Mouse (Mus musculus) intestine, postnatal 0 days (tissue): ENCODE measurements around the gene Olfr907. TPM values are rescaled to one million over a fixed set of nuclear protein-coding genes. Genes with fewer than 3 reads are reported as not detected.

Experiments used
- ATAC-seq: fragments of 200-750 bp; cut with Nextera tagmentation; 2 replicates; pipeline ENCODE4 v1.8.0; 2017; ENCODE audit warnings: mild to moderate bottlenecking, moderate TSS enrichment, moderate library complexity
- H3K27ac ChIP-seq: fragments of 300-500 bp; sonication (generic); 2 replicates; pipeline ENCODE4 v1.5.1; 2014; ENCODE audit warnings: mild to moderate bottlenecking, low read depth, low read length, moderate library complexity
- H3K27me3 ChIP-seq: fragments of 300-500 bp; sonication (generic); replicated peaks from 2 replicates; pipeline ENCODE4 v1.6.1; 2014; ENCODE audit warnings: low read length, mixed read lengths; ENCODE audit not compliant: control insufficient read depth, insufficient read depth
- H3K36me3 ChIP-seq: fragments of 300-500 bp; sonication (generic); 2 replicates; pipeline ENCODE4 v1.6.1; 2014; ENCODE audit warnings: mild to moderate bottlenecking, moderate library complexity; ENCODE audit not compliant: control insufficient read depth, insufficient read depth
- H3K4me1 ChIP-seq: fragments of 300-500 bp; sonication (generic); replicated peaks from 2 replicates; pipeline ENCODE4 v1.6.1; 2014; ENCODE audit warnings: antibody characterized with exemption, low read length, mixed read lengths; ENCODE audit not compliant: control insufficient read depth, insufficient read depth
- H3K4me2 ChIP-seq: fragments of 300-500 bp; sonication (generic); replicated peaks from 2 replicates; pipeline ENCODE4 v1.6.1; 2014; ENCODE audit warnings: low read depth, mild to moderate bottlenecking, moderate library complexity
- H3K4me3 ChIP-seq: fragments of 300-500 bp; sonication (generic); 2 replicates; pipeline ENCODE4 v1.5.1; 2014; ENCODE audit warnings: low read depth, low read length
- H3K9ac ChIP-seq: fragments of 300-500 bp; sonication (generic); 2 replicates; pipeline ENCODE4 v1.6.1; 2014; ENCODE audit warnings: mild to moderate bottlenecking, low read depth, low read length
- H3K9me3 ChIP-seq: fragments of 300-500 bp; sonication (generic); 2 replicates; pipeline ENCODE4 v1.6.1; 2016; ENCODE audit warnings: mixed run types; ENCODE audit not compliant: control insufficient read depth
- CTCF ChIP-seq: sonication (generic); IDR thresholded peaks from 2 replicates; pipeline ENCODE4 v1.5.1; 2016; ENCODE audit warnings: low read depth, mild to moderate bottlenecking, control low read depth, antibody characterized with exemption, moderate library complexity
- WGBS: fragments of 180-500 bp; shearing (Covaris S2); extraction: QIAGEN DNeasy Blood & Tissue Kit; methylation state at CpG from one replicate; pipeline ENCODE4 v1.1.7; 2014; 5-methylcytosine and 5-hydroxymethylcytosine counted together
- polyA plus RNA-seq: library from polyadenylated mRNA; unstranded; fragments of >200 nt; fragmentation: Nextera tagmentation; extraction: Ambion mirVana; gene quantifications from 2 replicates; pipeline ENCODE4 v1.2.1, GENCODE M21; 2015

The Olfr907 gene
- polyA plus RNA-seq, 1 experiment from 2014 or later = not detected

DNA sequence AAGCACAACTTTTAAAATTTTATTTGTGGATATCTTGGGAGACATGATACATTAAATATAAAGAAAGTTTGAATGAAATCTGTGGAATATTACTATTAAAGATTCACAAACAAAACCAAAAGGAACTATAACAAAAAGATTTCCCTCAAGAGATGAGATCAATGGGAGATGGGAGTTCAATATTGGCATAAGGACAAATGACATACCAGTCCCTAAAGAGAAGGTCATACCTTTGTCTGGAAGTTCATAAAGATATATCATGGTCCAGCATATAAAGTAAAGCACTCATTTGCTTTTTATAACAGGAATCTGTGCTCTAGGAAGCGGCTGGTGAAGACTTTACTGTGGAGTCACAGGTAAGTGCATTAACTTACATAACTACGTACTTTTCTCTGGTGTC, 41.9 kb downstream of the Olfr907 start, which contains the start of gene Olfr910:
Gene Olfr910, plus strand, starts transcription at position 301 of the 400 bp plus-strand sequence.
- no peak for ATAC-seq

More for the DNA sequence above, 41.9 kb downstream of the Olfr907 start, which contains the start of gene Olfr910:
- Histone ChIP-seq H3K27me3 (no peaks in the 10 kb centered on the region), H3K4me1 (no peaks in the 10 kb centered on the region), H3K9ac (no peak within 1 kb of the TSS), H3K36me3 (no peaks in the 10 kb centered on the region), H3K9me3 (no peaks in the 10 kb centered on the region), H3K4me3 (no peak within 1 kb of the TSS), H3K27ac (no peak within 1 kb of the TSS), H3K4me2 (no peak within 1 kb of the TSS)
- no peak for TF ChIP-seq CTCF
- 91% methylated on average over 2 of the region's 2 CpGs for WGBS

Other genes starting within 250 kb of the Olfr907 start
- not detected in 2 replicates for gene Olfr143, start 243.0 kb upstream of the Olfr907 start, polyA plus RNA-seq
- not detected in 2 replicates for gene Olfr895, start 227.9 kb upstream of the Olfr907 start, polyA plus RNA-seq
- gene Olfr896-ps1, start 204.7 kb upstream of the Olfr907 start, polyA plus RNA-seq = not detected in 2 replicates
- gene Olfr25, start 166.7 kb upstream of the Olfr907 start, polyA plus RNA-seq = not detected in 2 replicates
- gene Olfr898, start 147.4 kb upstream of the Olfr907 start, polyA plus RNA-seq = not detected in 2 replicates
- not detected in 2 replicates for gene Olfr250, start 128.9 kb upstream of the Olfr907 start, polyA plus RNA-seq
- not detected in 2 replicates for gene Olfr251, start 118.7 kb upstream of the Olfr907 start, polyA plus RNA-seq
- gene Olfr147, start 94.1 kb upstream of the Olfr907 start, polyA plus RNA-seq = not detected in 2 replicates
- gene Olfr901, start 66.3 kb upstream of the Olfr907 start, polyA plus RNA-seq = not detected in 2 replicates
- gene Olfr902, start 48.1 kb upstream of the Olfr907 start, polyA plus RNA-seq = not detected in 2 replicates
- gene Olfr904, start 32.7 kb upstream of the Olfr907 start, polyA plus RNA-seq = not detected in 2 replicates
- not detected in 2 replicates for gene Olfr905, start 24.7 kb upstream of the Olfr907 start, polyA plus RNA-seq
- not detected in 2 replicates for gene Olfr906, start 8.7 kb upstream of the Olfr907 start, polyA plus RNA-seq
- gene Olfr911-ps1, start 25.8 kb downstream of the Olfr907 start, polyA plus RNA-seq = not detected in 2 replicates
- gene Olfr910, start 42.0 kb downstream of the Olfr907 start, polyA plus RNA-seq = not detected in 2 replicates
- not detected in 2 replicates for gene Olfr912, start 84.4 kb downstream of the Olfr907 start, polyA plus RNA-seq
- gene Olfr913, start 97.0 kb downstream of the Olfr907 start, polyA plus RNA-seq = not detected in 2 replicates
- not detected in 2 replicates for gene Olfr914, start 109.3 kb downstream of the Olfr907 start, polyA plus RNA-seq
- gene Olfr916, start 164.1 kb downstream of the Olfr907 start, polyA plus RNA-seq = not detected in 2 replicates
- gene Olfr917, start 170.0 kb downstream of the Olfr907 start, polyA plus RNA-seq = not detected in 2 replicates
- gene Olfr918, start 178.8 kb downstream of the Olfr907 start, polyA plus RNA-seq = not detected in 2 replicates
- gene Olfr919, start 207.9 kb downstream of the Olfr907 start, polyA plus RNA-seq = not detected in 2 replicates
- 13.7 and 14.0 TPM in 2 replicates for gene Vwa5a, start 222.5 kb downstream of the Olfr907 start, polyA plus RNA-seq